Mouse (Mus musculus) hindbrain, embryonic 12.5 days (tissue): Measurements from ENCODE around the gene Tmem104. TPM values are rescaled to one million over a fixed set of nuclear protein-coding genes. Genes with fewer than 3 reads are reported as not detected.
A peak's percentile ranks its signal among the peaks of the same experiment; 100 is the strongest.

ENCODE experiments used
- ATAC-seq: fragments of 200-750 bp; cut with Nextera tagmentation; 2 replicates; pipeline ENCODE4 v1.8.0; 2017; ENCODE audit warnings: moderate TSS enrichment; ENCODE audit not compliant: low FRiP score
- H3K27ac ChIP-seq: fragments of 300-500 bp; sonication (generic); 2 replicates; pipeline ENCODE4 v1.5.1; 2016; ENCODE audit warnings: mild to moderate bottlenecking
- H3K27me3 ChIP-seq: fragments of 300-500 bp; sonication (generic); 2 replicates; pipeline ENCODE4 v1.6.1; 2016; ENCODE audit warnings: mild to moderate bottlenecking
- H3K36me3 ChIP-seq: fragments of 300-500 bp; sonication (generic); 2 replicates; pipeline ENCODE4 v1.6.1; 2016; ENCODE audit warnings: mild to moderate bottlenecking
- H3K4me1 ChIP-seq: fragments of 300-500 bp; sonication (generic); 2 replicates; pipeline ENCODE4 v1.6.1; 2016
- H3K4me2 ChIP-seq: fragments of 300-500 bp; sonication (generic); replicated peaks from 2 replicates; pipeline ENCODE4 v1.6.1; 2016; ENCODE audit warnings: mild to moderate bottlenecking
- H3K4me3 ChIP-seq: fragments of 300-500 bp; sonication (generic); 2 replicates; pipeline ENCODE4 v1.5.1; 2016; ENCODE audit warnings: mild to moderate bottlenecking
- H3K9ac ChIP-seq: fragments of 300-500 bp; sonication (generic); 2 replicates; pipeline ENCODE4 v1.6.1; 2016; ENCODE audit warnings: mild to moderate bottlenecking, moderate library complexity
- H3K9me3 ChIP-seq: fragments of 300-500 bp; sonication (generic); replicated peaks from 2 replicates; pipeline ENCODE4 v1.6.1; 2016; ENCODE audit warnings: mild to moderate bottlenecking
- WGBS: fragments of 180-500 bp; shearing (Covaris S2); methylation state at CpG from one replicate; pipeline ENCODE4 v1.1.7; 2016; 5-methylcytosine and 5-hydroxymethylcytosine counted together
- polyA plus RNA-seq: library from polyadenylated mRNA; unstranded; fragments of >200 nt; fragmentation: Nextera tagmentation; extraction: Ambion mirVana; gene quantifications from 2 replicates; pipeline ENCODE4 v1.2.1, GENCODE M21; 2016

Tmem104 gene
- polyA plus RNA-seq: 9.0 and 10.4 TPM in 2 replicates

DNA sequence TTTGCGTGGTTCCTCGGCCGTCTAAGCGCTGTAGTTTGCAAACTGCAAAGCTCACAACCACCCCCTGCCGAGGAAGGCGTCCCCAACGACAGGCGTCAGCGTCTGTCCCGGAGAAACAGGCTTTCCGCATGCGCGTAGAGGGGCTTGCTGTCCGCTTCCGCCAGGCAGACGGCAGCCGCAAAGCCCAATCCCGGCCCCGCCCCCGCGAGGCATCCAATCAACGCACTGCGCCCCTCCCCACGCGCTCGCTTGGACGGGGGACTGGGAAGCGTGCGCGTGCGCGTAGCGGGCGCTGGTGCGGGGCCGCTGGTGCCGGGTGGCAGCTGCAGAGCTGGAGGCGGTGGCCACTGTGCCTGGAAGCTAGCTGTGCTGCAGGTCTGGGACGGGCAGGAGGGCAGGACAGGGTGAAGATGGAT, at the start of gene Tmem104:
Tmem104 (plus strand) TSS at position 264 of the 416 bp plus-strand sequence.
- peak within 1 kb of the TSS; percentile 86 for H3K4me2 ChIP-seq
- no peaks in the 10 kb centered on the region for H3K27me3 ChIP-seq
- peak within 1 kb of the TSS; percentile 87 for H3K27ac ChIP-seq
- H3K9ac ChIP-seq: peak within 1 kb of the TSS; percentile 76
- peak within 1 kb of the TSS; percentile 59 for H3K4me3 ChIP-seq
- peaks cover 4% of the 10 kb centered on the region; the same call in 1 of the 2 replicates for H3K36me3 ChIP-seq
- no peaks in the 10 kb centered on the region for H3K9me3 ChIP-seq
- peaks cover 18% of the 10 kb centered on the region for H3K4me1 ChIP-seq
- WGBS: under 1% methylated on average over 39 of the region's 39 CpGs
- peak; percentile 93 for ATAC-seq

GRCm38 (mm10) chr11:115138597-115139262, 48.6 kb upstream of the Tmem104 start:
- 82% methylated on average over 5 of the region's 5 CpGs for WGBS
- no peak for ATAC-seq
- Histone ChIP-seq H3K27ac (no peak overlapping the region), H3K4me1 (no peaks in the 10 kb centered on the region), H3K27me3 (peaks cover 3% of the 10 kb centered on the region; the same call in 1 of the 2 replicates), H3K4me3 (no peak overlapping the region), H3K4me2 (no peak overlapping the region), H3K9me3 (no peaks in the 10 kb centered on the region), H3K9ac (no peak overlapping the region), H3K36me3 (no peaks in the 10 kb centered on the region)

DNA sequence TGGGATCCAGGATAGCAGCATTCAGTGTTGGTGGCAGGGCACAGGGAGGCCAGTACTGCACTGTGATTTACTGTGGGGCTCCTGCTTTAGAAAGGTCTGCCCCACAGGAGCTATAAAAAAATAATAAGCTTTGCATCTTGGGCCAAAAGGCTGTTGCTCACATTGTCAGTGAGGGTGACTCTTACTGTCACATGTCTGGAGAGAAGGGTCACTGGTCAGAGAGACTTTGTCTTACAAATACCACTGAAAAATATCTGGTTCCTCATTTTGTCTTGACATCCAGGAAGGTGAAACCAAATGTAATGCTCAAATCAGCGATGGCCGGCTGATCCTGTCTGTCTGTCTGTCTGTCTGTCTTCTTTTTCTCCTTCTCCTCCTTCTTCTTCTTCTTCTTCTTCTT, 45.3 kb upstream of the Tmem104 start:
- no peak overlapping the region for H3K4me2 ChIP-seq
- H3K27ac ChIP-seq: no peak overlapping the region
- no peak overlapping the region for H3K4me3 ChIP-seq
- H3K9me3 ChIP-seq: no peaks in the 10 kb centered on the region
- H3K4me1 ChIP-seq: no peaks in the 10 kb centered on the region
- no peaks in the 10 kb centered on the region for H3K36me3 ChIP-seq
- WGBS: 96% methylated on average over 2 of the region's 2 CpGs
- H3K9ac ChIP-seq: no peak overlapping the region
- ATAC-seq: no peak
- peaks cover 3% of the 10 kb centered on the region; the same call in 1 of the 2 replicates for H3K27me3 ChIP-seq

DNA sequence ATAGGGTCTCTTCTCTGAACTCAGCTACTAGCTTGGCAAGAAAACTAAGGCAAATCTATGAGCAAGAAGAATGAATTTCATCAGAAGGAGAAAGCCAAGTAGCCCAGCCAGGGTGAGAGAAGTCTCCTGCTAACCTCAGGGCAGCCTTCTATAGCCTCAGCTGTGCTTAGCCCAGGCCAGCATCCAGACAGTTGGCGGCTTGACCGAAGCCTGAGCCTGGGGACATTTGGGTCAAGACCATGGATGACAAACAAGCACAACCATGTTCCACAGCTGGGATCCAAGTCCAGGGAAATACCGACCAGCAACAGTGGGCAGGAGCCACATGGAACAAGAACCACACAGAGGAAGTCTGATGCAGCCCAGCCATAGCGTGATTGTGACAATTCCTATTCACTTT, 39.5 kb upstream of the Tmem104 start:
- no peaks in the 10 kb centered on the region for H3K9me3 ChIP-seq
- WGBS: 84% methylated on average over 4 of the region's 4 CpGs
- no peak overlapping the region for H3K4me3 ChIP-seq
- ATAC-seq: no peak
- H3K4me2 ChIP-seq: no peak overlapping the region
- no peak overlapping the region for H3K9ac ChIP-seq
- H3K36me3 ChIP-seq: no peaks in the 10 kb centered on the region
- H3K27me3 ChIP-seq: peaks cover 5% of the 10 kb centered on the region
- peaks cover 12% of the 10 kb centered on the region; the same call in 1 of the 2 replicates for H3K4me1 ChIP-seq
- H3K27ac ChIP-seq: no peak overlapping the region

- ATAC-seq: no peak
- H3K4me2 ChIP-seq: no peak overlapping the region
- H3K4me3 ChIP-seq: no peak overlapping the region
- no peak overlapping the region for H3K27ac ChIP-seq
- H3K36me3 ChIP-seq: no peaks in the 10 kb centered on the region
- H3K9ac ChIP-seq: no peak overlapping the region
- peaks cover 35% of the 10 kb centered on the region for H3K27me3 ChIP-seq
- 84% methylated on average over 6 of the region's 6 CpGs for WGBS
- peaks cover 27% of the 10 kb centered on the region for H3K4me1 ChIP-seq
- H3K9me3 ChIP-seq: no peaks in the 10 kb centered on the region
Observed at GRCm38 (mm10) chr11:115150741-115151254, 36.5 kb upstream of the Tmem104 start.

- Histone ChIP-seq H3K4me2 (peak overlapping the region; percentile 56), H3K27me3 (peaks cover 46% of the 10 kb centered on the region), H3K27ac (no peak overlapping the region), H3K4me3 (peak overlapping the region; percentile 35), H3K36me3 (no peaks in the 10 kb centered on the region), H3K9ac (peak overlapping the region; percentile 46; the same call in 1 of the 2 replicates), H3K4me1 (peaks cover 27% of the 10 kb centered on the region), H3K9me3 (no peaks in the 10 kb centered on the region)
- WGBS: 7% methylated on average over 15 of the region's 15 CpGs
- peak; percentile 75 for ATAC-seq
Observed at GRCm38 (mm10) chr11:115151755-115152429, 35.4 kb upstream of the Tmem104 start.

DNA sequence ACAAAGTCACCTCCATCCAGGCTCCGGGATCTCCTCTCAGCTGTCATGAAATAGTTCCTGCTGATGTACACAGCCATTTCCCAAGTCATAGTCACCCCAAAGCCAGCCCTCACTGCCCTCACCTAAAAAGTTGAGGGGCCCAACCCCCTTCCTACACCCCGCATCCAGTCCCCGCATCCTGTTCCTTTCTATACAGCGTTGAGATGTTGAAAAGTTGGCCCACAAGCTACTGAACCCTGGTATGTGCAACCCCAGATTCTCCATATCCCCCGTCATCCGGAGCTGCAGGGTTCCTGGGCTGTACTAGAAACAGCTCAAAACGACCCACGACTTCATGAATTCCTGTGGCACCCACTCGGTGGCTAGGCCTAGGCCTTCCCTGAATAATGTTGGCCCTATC, 34.2 kb upstream of the Tmem104 start:
- H3K4me1 ChIP-seq: peaks cover 34% of the 10 kb centered on the region
- H3K4me2 ChIP-seq: no peak overlapping the region
- no peak overlapping the region for H3K27ac ChIP-seq
- ATAC-seq: no peak
- H3K4me3 ChIP-seq: no peak overlapping the region
- 72% methylated on average over 9 of the region's 9 CpGs for WGBS
- H3K9ac ChIP-seq: no peak overlapping the region
- no peaks in the 10 kb centered on the region for H3K36me3 ChIP-seq
- peaks cover 55% of the 10 kb centered on the region for H3K27me3 ChIP-seq
- H3K9me3 ChIP-seq: no peaks in the 10 kb centered on the region

DNA sequence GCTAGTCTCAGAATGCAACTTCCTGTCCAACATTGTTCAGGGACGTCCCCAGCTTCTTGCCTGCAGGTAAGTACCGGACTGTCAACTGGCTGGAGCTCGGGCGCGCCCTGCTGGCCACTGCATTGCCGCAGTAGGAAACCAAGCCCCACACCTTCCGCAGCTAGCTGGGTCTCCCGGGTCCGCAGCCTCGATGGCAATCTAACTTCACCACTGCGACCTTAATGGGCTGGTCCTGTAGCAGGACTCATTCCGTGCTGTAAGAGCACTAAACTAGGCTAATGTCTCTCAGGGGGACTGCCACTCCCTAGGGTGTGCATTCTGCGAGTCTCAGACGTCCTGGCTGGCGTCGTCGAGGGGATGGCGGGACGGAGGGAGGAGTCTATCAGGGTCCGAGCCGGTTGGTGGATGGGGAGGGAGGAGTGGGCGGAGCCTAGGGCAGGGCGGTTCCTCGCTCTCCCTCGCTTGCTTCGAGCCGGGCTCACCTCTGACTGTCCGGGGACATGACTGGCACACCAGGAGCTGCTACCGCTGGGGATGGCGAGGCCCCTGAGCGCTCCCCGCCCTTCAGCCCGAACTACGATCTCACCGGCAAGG, 33.5 kb upstream of the Tmem104 start:
- Histone ChIP-seq H3K4me3 (peak overlapping the region; percentile 22), H3K27me3 (peaks cover 59% of the 10 kb centered on the region), H3K27ac (no peak overlapping the region), H3K9me3 (no peaks in the 10 kb centered on the region), H3K4me2 (peak overlapping the region; percentile 45), H3K36me3 (no peaks in the 10 kb centered on the region), H3K9ac (no peak overlapping the region; the same call in 1 of the 2 replicates), H3K4me1 (peaks cover 36% of the 10 kb centered on the region)
- ATAC-seq: peak; percentile 60
- WGBS: under 1% methylated on average over 33 of the region's 35 CpGs

DNA sequence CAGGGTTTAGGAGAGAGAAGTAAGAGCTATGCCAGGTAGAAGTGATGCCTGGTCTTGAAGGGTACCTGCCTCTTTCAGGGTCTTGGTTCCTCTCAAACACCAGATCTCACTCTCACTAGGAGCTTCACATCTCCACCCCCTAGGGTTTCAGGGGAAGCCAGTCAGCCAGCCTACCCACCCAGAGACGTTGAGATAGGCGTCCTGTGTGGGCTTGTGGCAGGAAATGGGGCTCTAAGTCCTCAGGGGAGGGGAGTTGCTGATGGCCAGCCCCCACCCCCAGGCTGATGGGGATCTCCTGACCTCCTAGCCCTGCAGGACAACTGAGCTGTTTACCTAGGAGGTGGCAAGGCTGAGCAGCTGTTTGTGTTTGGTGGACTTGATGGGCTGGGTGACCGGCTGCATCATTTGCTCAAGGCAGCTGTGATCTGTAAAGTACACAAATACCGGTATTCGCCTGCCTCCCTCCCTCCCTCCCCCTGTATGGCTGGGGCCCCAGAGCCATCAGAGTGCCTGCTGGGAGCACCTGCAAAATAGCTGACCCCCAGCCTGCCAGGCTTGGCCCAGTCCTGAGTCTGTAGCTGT, 32.1 kb upstream of the Tmem104 start:
- H3K27me3 ChIP-seq: peaks cover 59% of the 10 kb centered on the region
- 12% methylated on average over 5 of the region's 5 CpGs for WGBS
- no peak overlapping the region for H3K4me3 ChIP-seq
- ATAC-seq: no peak
- H3K4me2 ChIP-seq: no peak overlapping the region
- no peak overlapping the region for H3K9ac ChIP-seq
- H3K36me3 ChIP-seq: no peaks in the 10 kb centered on the region
- H3K27ac ChIP-seq: no peak overlapping the region
- H3K9me3 ChIP-seq: no peaks in the 10 kb centered on the region
- H3K4me1 ChIP-seq: peaks cover 36% of the 10 kb centered on the region

- no peak for ATAC-seq
- H3K4me2 ChIP-seq: peak overlapping the region; percentile 15; the same call in 1 of the 2 replicates
- WGBS: 32% methylated on average over 12 of the region's 12 CpGs
- no peak overlapping the region for H3K27ac ChIP-seq
- peaks cover 73% of the 10 kb centered on the region for H3K27me3 ChIP-seq
- peaks cover 30% of the 10 kb centered on the region for H3K4me1 ChIP-seq
- peak overlapping the region; percentile 8; the same call in 1 of the 2 replicates for H3K9ac ChIP-seq
- H3K9me3 ChIP-seq: no peaks in the 10 kb centered on the region
- H3K36me3 ChIP-seq: no peaks in the 10 kb centered on the region
- no peak overlapping the region for H3K4me3 ChIP-seq
Observed at GRCm38 (mm10) chr11:115157933-115158719, 29.2 kb upstream of the Tmem104 start.

DNA sequence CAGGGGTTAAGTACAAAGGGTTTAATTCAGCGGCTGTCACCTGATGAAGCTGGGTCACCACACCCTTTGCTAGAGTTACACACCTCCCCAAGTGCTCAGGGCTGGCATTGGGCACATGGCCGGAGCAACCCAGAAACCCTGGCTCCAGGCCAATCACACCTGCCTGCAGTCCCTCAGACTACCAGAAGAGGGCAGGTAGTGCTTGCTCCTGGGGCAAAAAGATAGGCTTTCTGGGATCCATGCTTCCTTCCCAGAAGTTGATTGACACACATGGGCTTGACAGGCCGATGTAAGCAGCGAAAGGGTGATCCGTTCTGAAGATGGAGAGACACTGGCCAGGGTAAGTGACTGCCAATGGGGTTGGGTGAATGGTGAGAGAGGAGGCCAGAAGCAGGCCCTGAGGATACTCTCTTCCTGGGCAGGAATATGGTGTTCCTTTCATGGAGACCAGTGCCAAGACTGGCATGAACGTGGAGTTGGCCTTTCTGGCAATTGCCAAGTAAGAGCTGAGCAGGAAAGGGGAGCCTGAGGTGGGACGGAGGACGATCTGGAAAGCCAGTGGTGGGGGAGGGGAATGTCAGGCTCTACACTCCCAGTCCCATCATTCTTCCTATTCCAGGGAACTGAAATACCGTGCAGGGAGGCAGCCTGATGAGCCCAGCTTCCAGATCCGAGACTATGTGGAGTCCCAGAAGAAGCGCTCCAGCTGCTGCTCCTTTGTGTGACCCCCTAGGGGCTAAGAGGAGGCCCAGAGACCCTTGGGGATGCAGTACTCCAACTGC, 27.1 kb upstream of the Tmem104 start:
- Histone ChIP-seq H3K4me2 (no peak overlapping the region), H3K4me1 (peaks cover 36% of the 10 kb centered on the region), H3K36me3 (no peaks in the 10 kb centered on the region), H3K4me3 (no peak overlapping the region), H3K9me3 (no peaks in the 10 kb centered on the region), H3K9ac (no peak overlapping the region), H3K27me3 (peaks cover 71% of the 10 kb centered on the region), H3K27ac (no peak overlapping the region)
- 53% methylated on average over 11 of the region's 11 CpGs for WGBS
- ATAC-seq: no peak
